Mouse (Mus musculus) cerebellum, adult 9-10 months (tissue): ENCODE results near the gene Unc5cl.

Experiments used
- DNase-seq: peaks from one replicate; pipeline ENCODE4 v3.0.0; 2022

Unc5cl gene

DNA sequence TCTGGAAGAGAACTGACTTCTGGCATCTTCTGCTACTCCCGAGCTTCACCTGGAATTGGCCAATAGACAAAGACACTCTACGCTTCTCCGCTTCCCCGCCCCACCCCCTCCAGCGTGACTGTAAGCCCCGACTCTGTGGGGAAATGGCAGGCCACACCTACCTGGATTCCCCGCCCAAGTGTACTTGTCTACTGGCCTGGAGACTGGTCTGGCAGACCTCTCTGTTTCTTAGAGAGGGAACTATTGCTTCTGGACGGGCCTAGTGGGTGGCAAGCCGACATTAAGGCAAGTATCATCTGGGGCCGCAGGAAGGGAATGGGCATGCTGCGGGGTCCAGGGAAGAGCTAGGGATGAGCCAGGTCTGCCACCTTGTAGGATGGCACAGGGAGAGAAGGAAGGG lies at the start of gene Unc5cl:
Gene Unc5cl (plus strand): TSS at position 214 of the 400 bp plus-strand sequence.
- DNase-seq, result no peak

DNA sequence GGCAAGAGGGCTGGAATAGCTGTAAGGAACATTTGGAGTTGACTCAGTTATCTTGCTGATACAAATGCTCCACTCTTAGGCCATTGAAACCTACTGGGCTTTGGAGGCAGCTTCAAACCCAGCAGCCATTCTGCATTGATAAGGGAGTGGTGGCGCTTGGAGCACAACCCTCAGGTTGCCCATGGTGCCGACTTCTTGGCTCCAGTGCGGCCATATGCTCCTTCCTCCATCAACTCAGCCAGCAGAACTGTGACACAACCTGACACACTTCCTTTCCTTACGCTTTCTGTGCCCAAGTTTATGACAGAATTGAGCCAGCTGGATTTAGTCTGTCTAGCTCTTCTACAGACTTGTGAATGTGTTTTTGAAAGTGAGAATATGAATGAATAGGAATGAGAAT lies 47.5 kb upstream of the Unc5cl start:
- peak; percentile 44 for DNase-seq

DNA sequence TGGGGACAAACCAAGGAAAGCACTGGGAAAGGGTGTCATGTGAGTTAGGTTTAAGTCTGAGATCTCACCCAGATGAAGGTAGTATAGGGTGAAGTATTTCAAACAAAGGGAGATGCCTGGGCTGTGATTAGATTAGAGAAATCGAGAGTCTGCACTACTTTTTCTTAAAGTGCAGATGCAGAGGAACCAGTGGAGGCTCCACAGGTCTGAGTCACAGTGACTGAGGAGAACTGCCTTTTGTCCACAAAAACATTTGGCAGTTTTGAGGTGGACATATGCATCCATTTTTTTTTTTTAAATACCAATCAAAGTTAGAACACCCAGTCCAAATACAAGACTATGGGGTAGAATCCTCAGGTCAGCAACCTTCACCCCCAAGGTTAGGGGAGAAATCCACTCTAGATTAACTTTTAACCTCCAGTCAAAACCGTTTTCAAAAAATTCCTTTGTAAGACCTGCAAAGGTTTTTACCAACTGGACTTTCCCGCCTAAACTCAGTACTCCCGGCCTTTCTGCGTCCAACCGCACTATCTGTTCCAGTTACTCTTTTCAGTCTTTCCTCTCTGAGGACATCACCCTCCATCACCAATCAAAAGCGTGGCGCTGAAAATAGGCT lies 46.7 kb upstream of the Unc5cl start:
- DNase-seq, result no peak

DNA sequence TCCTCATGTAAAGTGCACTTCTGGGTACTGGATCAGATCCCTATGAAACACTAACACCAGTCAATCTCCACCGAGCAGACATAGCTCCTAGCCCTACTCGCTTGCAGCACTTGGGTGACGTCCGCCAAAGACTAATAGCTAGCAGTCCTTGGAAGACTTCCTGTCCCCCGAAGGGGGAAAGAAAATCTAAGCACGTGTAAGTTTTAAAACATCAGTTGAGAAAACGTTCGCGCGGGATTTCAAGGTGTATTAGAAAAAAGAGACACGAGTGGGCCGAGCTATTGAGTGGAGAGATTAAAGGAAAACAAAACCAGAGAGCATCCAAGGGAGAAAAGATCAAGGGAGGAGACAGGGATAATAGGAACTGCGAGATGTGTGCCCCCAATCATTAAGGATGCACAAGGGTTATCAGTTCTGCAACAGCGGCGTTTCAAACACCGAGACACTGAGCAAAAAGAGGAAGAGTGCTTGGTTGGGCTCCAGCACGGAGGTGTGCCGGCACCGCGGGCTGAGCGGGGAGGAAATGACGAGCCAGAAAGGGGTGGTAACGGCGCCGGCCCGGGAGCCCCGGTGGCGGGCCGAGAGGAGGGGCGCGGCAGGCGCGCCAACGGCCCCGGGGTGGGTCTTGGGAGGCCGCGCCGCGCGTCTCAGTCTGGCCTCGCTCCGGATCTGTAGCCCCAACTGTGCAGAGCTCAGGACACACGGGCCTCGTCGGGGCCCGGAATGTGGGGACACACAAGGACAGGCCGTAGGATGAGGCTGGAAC lies 46.0 kb upstream of the Unc5cl start:
- DNase-seq, result peak; percentile 82

DNA sequence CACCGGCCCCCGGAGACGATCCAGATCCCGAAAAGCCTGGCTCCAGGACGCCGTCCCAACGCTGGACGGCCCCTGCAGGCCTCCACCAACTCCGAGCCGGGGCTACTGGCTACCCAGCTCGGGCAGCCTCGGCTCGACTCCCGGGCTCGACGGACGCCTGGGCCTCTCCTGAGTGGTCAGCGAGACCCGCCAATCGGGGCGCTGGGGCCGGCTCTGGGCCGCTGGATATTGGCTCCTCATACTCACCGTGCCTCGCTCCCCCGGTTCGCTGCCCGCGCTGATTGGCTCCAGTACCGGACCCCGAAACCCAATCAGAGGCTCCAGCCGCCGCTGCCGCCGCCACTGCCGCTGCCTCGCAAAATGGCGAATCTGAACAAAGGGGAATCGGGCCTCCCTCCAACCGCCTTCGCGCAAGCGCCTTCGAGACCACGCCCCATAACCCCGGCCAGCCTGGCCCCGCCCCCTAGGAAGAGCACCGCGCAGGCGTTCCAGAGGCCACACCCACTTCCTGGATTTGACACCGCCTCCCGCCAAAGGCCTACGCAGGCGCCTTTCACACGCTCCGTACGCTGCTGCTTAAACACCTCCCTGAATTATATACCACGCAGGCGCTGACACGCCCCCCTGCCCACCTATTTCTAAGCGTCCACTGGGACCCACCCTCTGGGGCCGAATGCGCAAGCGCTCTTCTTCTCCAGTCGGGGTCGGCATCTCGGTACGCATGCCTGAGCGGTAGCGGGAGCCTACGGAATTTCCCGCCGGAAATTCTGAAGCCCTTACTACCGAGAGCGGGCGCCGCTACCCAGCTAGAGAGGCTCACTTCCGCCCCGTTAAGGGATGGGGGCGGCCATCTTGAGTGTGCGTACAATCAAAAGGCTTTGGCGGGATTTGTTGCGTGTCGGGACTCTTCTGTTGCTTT lies 45.1 kb upstream of the Unc5cl start, which contains the start of the genes Nfya and Oard1:
Gene Nfya (minus strand): TSS at position 527 of the 919 bp plus-strand sequence.
Gene Oard1 (plus strand): TSS at position 635 of the 919 bp plus-strand sequence.
- peak; percentile 100 for DNase-seq

DNA sequence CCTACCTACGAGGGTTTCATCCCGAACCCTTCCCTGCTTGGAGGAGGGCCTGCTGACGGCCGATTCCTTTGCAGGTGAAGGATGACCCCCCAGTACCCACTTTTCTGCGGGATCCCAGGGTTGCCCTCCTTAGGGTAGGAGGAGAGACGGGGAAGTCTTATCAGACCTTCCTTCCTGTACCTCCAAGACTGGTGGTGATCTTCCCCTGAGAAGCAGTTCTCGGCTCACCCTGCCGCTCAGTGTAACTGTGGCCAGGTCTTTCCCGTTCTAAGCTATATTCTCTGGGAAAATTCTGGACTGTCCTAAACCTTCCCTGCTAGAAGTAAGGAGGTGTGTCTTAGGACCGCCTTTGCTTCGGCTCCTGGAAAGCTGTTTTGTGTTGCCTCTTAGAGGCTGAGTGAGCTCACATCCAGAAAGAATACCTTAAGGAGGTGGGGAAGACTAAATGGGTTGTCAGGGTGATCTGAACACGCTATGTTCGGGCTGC lies 44.4 kb upstream of the Unc5cl start:
- no peak for DNase-seq

DNA sequence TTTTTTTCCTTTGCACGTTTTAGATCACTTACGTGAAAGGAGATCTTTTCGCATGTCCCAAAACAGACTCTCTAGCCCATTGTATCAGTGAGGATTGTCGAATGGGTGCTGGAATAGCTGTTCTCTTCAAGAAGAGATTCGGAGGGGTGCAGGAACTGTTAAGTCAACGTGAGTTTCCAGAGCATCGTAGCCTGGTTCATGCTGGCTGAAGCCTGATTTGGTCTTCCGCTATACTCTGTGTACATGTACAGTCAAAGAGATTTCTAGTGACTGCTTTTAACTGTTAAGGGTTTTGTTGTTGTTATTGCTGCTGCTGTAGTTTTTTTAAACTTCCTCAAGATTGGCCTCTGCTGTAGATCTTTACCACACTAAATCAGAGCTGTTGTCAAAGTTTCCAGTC lies 43.5 kb upstream of the Unc5cl start:
- DNase-seq, result peak; percentile 62

DNA sequence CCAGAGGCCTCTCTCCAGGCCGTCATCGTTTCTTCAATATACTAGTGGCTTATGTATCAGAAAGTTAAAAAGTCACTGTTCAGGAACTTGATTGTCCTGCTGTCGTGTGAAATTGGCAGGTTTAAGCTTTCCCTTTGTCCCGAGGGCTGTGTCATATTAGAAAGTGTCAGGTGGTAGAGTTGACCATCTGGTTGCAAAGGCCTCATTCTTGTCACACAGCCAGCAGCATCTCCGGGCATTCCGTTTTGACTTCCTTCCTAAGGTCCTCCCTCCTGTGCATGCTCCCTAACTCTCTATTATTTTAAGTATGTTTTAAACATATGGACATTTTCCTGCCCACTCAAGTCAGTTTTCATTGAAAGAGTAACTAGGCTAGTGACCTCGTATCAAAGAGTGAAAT lies 38.7 kb upstream of the Unc5cl start:
- DNase-seq, result peak; percentile 80

DNA sequence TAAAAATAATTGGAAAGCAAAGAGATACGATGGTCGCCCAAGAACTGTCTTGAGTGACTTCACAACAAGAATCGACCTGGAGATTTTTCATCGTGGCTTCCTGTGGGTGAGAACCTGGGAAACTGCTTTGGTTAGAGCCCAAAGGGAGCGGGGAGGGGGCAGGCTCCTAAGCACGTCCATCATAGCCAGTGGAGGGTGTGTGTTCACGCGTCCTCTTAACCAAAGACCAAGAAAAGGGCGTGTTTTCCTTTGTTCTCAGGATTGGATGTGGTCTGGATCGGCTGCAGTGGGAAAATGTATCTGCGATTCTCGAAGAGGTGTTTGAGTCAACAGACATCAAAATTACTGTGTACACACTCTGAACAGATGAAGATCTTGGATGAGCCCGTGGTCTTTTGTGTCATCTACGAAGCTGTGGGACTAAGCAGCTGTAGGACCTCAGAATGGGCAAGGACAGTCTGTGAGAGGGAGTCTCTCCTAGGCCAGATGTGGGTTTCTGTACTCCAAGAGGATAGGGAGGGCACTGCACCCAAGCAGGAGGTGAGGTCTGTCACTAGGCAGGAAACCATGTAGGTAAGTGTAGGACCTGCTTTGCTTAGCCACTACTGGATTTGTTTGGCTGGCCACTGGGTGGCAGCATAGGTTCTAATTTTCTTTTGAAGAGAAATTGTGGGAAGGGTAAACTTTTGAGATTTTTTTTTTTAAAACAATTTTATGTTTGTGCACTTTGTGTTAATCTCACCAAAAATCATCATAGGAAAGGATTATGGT lies 38.1 kb upstream of the Unc5cl start:
- peak; percentile 62 for DNase-seq

DNA sequence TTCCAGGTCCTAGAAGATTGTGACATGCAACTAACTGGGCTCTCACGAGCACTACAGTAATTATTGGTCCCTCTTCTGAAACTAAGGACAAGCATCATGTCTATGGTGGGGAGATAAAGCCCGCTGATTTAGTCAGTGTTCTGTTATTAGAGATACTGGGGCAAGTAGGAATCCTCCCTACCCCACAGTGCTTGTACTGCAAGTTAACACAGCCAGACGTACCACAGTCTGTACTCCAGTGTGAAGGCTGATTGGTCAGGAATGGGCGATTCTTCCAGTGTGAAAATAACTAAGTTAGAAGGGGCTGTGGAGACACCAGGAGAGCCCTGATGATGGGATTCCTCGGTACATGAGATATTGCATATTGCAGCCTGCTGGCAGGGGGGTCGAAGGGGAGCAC lies 37.2 kb upstream of the Unc5cl start:
- DNase-seq, result peak; percentile 13

DNA sequence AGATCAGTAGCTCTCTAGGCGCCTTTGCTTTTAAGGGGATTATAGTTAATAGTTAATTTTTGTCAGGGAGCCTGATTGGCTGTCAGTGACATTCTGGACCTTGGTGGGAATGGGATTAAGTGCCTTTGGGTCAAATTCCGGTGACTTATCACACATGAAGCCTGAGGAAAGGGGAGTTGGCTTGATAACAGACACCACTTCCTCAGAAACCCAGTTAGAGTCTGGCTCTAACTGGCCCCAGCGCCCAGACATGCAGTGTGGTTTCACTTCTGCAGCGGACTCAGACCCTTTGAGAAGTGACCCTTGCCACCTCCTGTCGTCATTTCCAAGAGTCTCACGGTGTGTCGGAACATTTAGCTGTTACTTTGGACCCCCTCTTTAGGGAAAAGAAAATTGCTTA lies 36.5 kb upstream of the Unc5cl start:
- peak; percentile 10 for DNase-seq

DNA sequence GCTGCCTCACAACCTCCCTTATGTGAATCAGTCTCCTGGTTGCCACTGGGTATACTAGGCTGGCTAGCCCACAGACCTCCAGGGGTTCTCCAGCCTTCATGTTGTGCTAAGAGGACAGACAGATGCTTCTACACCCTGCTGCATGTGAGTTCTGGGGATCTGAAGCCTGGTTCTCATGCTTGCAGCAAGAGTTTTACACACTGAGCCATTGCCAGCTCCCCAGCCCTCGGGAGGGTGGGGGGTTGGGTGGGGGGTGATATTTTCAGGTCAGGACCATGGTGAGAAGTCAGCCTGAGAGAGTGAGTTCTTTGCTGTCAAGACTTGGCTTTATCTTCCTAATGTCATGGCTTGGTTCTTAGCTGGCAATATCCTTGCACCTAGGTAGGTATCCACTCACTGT lies 35.9 kb upstream of the Unc5cl start:
- peak; percentile 6 for DNase-seq

DNA sequence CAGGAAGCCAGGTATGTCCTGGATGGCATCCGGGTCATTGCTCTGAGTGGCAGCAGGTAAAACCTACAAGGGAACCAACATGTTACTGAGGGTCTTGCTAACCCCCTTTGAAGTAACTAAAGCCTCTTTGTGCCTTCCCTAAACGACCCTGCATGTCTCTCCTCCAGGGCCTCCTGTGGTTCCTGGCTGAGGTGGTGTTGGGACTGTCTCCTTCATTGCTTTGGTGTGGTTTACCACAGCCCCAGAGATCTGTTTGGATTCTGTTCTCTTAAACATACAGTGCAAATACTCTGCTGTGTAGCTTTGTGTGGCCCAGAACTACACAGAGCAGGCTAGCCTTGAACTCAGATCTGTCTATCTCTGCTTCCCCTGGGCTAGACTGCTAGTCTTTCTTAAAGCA lies 35.1 kb upstream of the Unc5cl start:
- DNase-seq, result no peak

DNA sequence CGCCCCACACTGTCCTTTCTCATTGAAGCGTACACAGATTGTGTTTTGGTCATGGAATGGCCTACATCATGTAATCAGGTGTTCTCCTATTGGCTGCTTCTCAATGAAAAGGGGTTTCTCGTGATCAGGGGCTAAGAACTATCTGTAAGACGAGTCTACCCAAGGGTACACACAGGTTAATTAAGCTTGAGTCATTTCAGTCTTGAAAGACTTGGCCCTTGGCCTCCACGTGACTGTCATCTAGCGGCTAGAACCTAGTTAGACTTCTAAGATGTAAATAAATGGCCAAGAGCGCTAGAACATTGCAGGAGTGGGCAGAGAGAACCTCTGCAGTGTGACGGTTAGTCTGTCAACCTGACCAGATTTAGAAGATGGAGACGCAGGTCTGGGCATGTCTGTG lies 30.5 kb upstream of the Unc5cl start:
- no peak for DNase-seq

DNA sequence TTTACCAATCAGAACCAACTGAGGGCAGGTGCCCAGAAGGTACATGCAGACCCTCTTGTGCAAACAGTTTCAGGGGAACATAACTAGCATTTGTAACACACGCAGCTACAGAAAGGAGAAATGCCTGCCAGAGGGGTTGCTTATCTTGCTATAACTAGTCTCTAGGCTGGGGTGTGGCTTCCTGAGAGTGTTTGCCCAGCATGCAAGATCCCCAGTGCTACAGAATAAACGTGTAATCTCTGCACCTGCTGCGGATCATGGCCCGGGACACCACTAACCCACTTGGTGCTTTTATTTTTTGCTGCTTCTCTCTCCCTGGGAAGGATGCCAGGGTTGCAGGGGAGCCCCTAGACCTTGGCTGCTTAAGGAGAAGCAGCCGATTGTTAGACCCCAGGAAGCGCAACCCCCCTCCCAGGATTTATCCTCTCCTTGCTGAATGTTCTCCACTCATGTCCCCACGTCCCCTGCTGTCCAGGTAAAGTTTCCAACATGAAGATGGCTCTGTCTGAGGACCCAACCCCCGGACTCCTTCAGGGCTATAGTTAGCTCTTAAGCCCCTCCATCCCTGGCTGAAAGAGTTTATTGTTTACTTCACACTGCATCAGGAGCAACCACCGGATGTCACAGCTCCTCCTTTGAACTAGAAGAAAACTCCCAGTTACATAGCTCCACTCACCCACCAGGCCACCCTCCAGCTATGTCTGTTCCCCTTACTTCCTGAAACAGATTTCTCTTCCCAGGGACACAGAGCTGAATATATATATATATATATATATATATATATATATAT lies 28.7 kb upstream of the Unc5cl start:
- DNase-seq, result no peak

DNA sequence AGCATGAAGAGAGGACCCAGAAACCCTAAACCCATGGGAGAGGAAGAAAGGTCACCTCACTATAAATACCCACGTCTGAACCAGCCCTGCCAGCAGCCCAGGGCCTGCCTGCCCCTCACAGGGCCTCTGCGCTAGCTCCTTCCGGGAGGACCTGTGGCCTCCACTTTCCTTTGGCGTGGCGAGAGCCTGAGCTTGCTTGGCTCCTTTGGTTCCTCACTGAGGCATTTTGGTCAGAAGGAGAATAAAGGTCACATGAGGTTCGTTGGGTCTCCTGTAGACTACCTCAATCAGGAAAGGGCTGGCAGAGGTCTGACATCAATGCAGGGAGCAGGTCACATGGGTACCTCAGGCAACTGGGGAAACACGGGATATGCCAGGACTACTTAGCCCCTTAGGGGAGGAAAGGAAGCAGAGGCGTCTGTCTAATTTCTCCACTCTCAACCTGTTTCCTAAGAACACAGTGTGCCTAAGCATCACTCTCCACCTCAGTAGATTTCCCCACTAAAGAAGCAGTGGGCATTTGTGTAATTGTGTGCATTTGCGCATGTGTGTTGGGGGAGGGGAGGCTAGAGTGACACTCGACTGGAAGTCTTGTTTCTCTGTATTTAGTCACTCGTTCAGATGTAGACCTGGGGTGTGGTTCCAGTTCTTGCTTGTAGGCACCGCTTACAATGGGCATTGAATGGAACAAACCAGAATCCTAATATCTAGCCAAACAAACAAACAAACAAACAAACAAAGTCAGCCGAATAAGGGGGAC lies 27.5 kb upstream of the Unc5cl start:
- no peak for DNase-seq

DNA sequence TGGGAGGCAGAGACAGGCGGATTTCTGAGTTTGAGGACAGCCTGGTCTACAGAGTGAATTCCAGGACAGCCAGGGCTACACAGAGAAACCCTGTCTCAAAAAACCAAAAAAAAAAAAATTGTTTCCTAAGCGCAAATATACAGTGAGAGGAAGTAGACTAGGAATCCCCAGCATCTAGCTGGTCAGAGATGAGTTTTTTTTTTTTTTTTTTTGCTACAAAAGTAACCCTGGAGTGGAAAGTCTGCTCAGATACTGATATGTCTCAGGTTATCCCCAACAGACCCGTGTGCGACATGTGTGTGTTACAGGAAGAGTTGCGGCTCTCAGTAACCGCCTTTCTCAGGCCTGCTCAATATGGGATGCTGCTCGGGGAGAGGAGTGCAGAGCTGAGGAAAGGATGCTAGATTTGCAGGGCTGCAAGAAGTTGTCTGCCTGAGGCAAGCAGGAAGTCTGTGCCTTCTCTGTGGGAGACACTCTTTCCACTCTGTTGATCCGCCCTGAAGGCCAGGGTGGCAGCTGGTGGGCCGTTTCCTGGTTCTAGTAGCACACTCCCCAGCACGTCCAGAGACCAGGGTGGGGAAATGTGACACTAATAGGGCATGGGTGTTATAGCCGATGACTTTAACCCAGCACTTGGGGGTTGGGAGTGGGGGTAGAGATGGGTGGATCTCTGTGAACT lies 26.7 kb upstream of the Unc5cl start:
- no peak for DNase-seq

DNA sequence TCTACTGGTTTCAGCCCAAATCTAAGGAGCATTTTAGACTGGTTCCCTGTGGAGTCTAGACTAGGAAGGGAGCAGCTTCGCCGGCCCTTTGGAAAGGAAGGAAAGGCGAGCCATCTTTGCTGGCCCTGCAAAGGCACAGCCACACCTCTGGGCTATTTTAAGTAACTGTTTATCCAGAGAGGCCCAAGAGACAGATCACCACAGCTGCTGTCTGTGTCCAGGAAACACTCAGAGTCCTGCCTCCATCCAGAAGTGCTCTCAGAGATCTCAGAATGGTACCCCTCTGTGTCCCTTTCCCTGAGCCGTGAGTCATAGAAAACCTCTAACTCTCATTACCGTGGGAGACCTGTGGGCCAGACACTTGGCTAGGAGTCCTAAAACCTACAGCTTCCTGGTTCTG lies 24.3 kb upstream of the Unc5cl start:
- DNase-seq, result no peak

DNA sequence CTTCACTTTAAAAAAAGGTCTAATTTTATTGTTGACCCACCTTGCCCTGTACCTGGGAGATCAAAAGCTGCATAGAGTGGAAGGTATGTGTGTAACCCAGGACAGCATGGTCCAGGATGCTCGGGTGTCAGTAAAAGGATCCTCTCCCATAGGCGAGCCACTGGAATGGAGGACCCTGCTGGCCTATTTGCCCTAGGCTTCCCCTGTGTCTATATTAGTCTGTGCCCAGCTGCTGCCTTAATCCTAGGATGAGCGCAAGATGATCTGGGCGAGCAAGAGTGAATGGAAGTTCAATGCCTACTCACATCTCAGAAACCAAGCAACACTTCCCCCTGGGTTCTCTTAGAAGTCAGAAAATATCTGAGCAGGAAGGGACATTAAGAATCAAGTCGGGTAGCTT lies 23.6 kb upstream of the Unc5cl start:
- no peak for DNase-seq
